Mouse (Mus musculus): ENCODE data around the gene Sae1.

DNA sequence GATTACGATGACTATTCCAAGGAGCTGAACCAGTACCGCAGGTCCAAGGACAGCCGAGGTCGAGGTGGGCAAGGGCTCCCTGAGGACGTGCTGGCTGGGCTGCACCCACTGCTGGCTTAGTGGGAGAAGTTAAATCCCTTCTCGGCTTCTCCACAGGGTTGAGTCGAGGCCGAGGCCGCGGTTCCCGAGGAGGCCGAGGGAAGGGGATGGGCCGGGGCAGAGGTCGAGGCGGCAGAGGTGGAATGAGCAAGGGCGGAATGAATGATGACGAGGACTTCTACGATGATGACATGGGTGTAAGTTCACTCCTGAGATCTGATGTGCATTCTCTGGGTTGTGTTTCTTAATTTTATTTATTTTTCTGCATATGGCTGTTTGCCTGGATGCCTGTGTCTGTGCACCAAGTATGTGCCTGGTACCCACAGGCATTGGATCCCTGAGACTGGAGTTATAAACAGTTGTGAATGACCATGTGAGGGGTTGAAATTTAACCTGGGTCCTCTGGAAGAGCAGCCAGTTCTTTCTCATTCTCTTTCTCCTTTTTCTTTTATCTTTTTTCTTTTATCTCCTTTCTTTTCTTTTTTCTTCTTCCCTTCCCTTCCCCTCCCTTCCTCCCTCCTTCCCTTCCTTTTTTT, 34.7 kb upstream of the Sae1 start:
- no peak for TF ChIP-seq POLR2A (IDR thresholded peaks at IDR 0.05; ENCODE audit: insufficient read length, low read depth)
- TF ChIP-seq USF1 (IDR thresholded peaks at IDR 0.05; ENCODE audit: low read depth), result no peak
- no peak for TF ChIP-seq REST (IDR thresholded peaks at IDR 0.05; ENCODE audit: insufficient read depth, insufficient read length)
- TF ChIP-seq E2F4 (IDR thresholded peaks at IDR 0.05; ENCODE audit: insufficient read depth), result no peak
- TF ChIP-seq MYOD1 (IDR thresholded peaks at IDR 0.05; ENCODE audit: control insufficient read depth in 1 of 3, insufficient read length in 2 of 3, low read depth in 2 of 3), result no peak
- no peak for TF ChIP-seq TCF12 (IDR thresholded peaks at IDR 0.05; ENCODE audit: insufficient read depth, poor library complexity, severe bottlenecking)
- no peak for TF ChIP-seq MAX (IDR thresholded peaks at IDR 0.05; ENCODE audit: low read depth)
